Mouse (Mus musculus) neural tube, embryonic 15.5 days (tissue): ENCODE measurements around the gene Gm5662. TPM values are rescaled to one million over a fixed set of nuclear protein-coding genes. Genes with fewer than 3 reads are reported as not detected.
"Not testable (repeated sequence)": the region's sequence is repeated elsewhere in the genome, so short reads cannot be mapped to it uniquely, and the experiment has no call there.

Experiments
- ATAC-seq: fragments of 200-750 bp; cut with Nextera tagmentation; 2 replicates; pipeline ENCODE4 v1.8.0; 2017; ENCODE audit warnings: mild to moderate bottlenecking, moderate TSS enrichment, moderate library complexity; ENCODE audit not compliant: low FRiP score
- H3K27ac ChIP-seq: fragments of 300-500 bp; sonication (generic); replicated peaks from 2 replicates; pipeline ENCODE4 v1.5.1; 2015; ENCODE audit warnings: mild to moderate bottlenecking, inconsistent platforms
- H3K27me3 ChIP-seq: fragments of 300-500 bp; sonication (generic); replicated peaks from 2 replicates; pipeline ENCODE4 v1.6.1; 2015; ENCODE audit warnings: inconsistent platforms
- H3K36me3 ChIP-seq: fragments of 300-500 bp; sonication (generic); 2 replicates; pipeline ENCODE4 v1.6.1; 2015; ENCODE audit warnings: inconsistent platforms
- H3K4me1 ChIP-seq: fragments of 300-500 bp; sonication (generic); 2 replicates; pipeline ENCODE4 v1.6.1; 2015; ENCODE audit warnings: inconsistent platforms
- H3K4me2 ChIP-seq: fragments of 300-500 bp; sonication (generic); 2 replicates; pipeline ENCODE4 v1.6.1; 2015; ENCODE audit warnings: inconsistent platforms, mild to moderate bottlenecking, moderate library complexity
- H3K4me3 ChIP-seq: fragments of 300-500 bp; sonication (generic); replicated peaks from 2 replicates; pipeline ENCODE4 v1.5.1; 2015; ENCODE audit warnings: mild to moderate bottlenecking, inconsistent platforms
- H3K9ac ChIP-seq: fragments of 300-500 bp; sonication (generic); replicated peaks from 2 replicates; pipeline ENCODE4 v1.6.1; 2015; ENCODE audit warnings: mild to moderate bottlenecking, inconsistent platforms
- H3K9me3 ChIP-seq: fragments of 300-500 bp; sonication (generic); replicated peaks from 2 replicates; pipeline ENCODE4 v1.6.1; 2016; ENCODE audit warnings: inconsistent platforms
- WGBS: fragments of 180-500 bp; shearing (Covaris S2); methylation state at CpG from one replicate; pipeline ENCODE4 v1.1.7; 2015; ENCODE audit warnings: mixed read lengths; 5-methylcytosine and 5-hydroxymethylcytosine counted together
- polyA plus RNA-seq: library from polyadenylated mRNA; unstranded; fragments of >200 nt; fragmentation: Nextera tagmentation; extraction: Ambion mirVana; gene quantifications from 2 replicates; pipeline ENCODE4 v1.2.1, GENCODE M21; 2015

Gene Gm5662
- polyA plus RNA-seq, result not detected in 2 replicates

DNA sequence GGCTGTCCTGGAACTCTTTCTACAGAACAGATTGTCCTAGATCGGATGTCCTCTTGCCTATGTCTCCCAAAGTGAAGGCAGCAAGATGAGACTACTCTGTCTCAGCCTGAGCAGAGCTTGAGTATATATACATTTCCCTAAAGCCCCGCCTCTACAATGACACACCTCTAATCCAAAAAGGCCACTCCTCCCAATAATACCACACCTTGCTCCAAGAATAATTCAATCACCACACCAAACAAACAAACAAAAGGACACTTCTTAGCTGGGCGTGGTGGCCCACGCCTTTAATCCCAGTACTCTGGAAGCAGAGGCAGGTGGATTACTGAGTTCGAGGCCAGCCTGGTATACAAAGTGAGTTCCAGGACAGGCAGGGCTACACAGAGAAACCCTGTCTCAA, at the start of gene Gm5662:
Gene Gm5662, minus strand, starts transcription at position 101 of the 400 bp plus-strand sequence.
- H3K36me3 ChIP-seq, ATAC-seq, H3K27me3 ChIP-seq, H3K9me3 ChIP-seq, H3K9ac ChIP-seq, H3K4me2 ChIP-seq, H3K4me3 ChIP-seq, H3K4me1 ChIP-seq, H3K27ac ChIP-seq: not testable (repeated sequence)
- whole genome bisulfite sequencing, result 92% methylated on average over 5 of the region's 5 CpGs

DNA sequence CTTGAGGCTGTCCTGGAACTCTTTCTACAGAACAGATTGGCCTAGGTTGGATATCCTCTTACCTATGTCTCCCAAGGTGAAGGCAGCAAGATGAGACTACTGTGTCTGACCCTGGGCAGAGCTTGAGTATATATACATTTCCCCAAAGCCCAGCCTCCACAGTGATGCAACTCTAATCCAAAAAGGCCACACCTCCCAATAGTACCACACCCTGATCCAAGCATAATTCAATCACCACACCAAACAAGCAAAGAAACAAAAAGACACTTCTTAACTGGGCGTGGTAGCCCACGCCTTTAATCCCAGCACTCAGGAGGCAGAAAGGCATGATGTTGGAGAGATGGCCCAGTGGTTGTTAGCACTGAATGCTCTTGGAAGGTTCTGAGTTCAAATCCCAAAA, 49.6 kb upstream of the Gm5662 start, which contains the start of gene Gm5039:
Gene Gm5039, minus strand, starts transcription at position 101 of the 400 bp plus-strand sequence.
- not testable (repeated sequence) for H3K4me3 ChIP-seq, ATAC-seq, H3K36me3 ChIP-seq, H3K4me1 ChIP-seq, H3K9ac ChIP-seq, H3K4me2 ChIP-seq, H3K27ac ChIP-seq, H3K9me3 ChIP-seq, H3K27me3 ChIP-seq
- 96% methylated on average over 2 of the region's 2 CpGs for WGBS

- H3K36me3 ChIP-seq, result no peaks in the 10 kb centered on the region
- H3K4me2 ChIP-seq, result no peak overlapping the region
- 87% methylated on average over 3 of the region's 3 CpGs for WGBS
- no peaks in the 10 kb centered on the region for H3K27me3 ChIP-seq
- no peaks in the 10 kb centered on the region for H3K9me3 ChIP-seq
- H3K4me1 ChIP-seq, result no peaks in the 10 kb centered on the region
- no peak overlapping the region for H3K4me3 ChIP-seq
- H3K9ac ChIP-seq, result no peak overlapping the region
- ATAC-seq, result no peak
- H3K27ac ChIP-seq, result no peak overlapping the region
These were observed 40.3 kb upstream of the Gm5662 start for GRCm38 (mm10) chr12:88314556-88314955.

- H3K27me3 ChIP-seq, H3K9me3 ChIP-seq, H3K4me1 ChIP-seq, H3K4me3 ChIP-seq, ATAC-seq, H3K27ac ChIP-seq, H3K4me2 ChIP-seq, H3K36me3 ChIP-seq, H3K9ac ChIP-seq: not testable (repeated sequence)
- 84% methylated on average over 2 of the region's 2 CpGs for WGBS
These were observed 22.9 kb upstream of the Gm5662 start for GRCm38 (mm10) chr12:88297171-88297570.

DNA sequence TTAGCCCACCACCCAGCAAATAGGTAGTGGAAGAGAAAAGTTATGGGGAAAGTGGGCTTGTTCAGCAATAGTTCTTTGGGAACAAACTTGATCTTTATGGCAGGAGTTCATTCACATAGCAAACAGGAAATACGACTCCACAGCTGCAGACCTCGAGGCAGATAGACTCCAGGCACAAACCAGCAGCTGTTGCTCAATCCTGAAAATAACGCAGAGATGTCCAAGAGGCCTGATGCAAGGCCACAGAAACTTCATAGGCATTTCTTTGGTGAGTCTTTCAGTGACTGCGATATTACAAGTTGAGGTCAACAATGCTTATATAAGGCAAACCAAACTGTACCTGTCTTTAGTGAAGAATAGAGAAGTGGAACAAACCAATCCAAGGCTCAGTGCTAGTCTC, 18.8 kb upstream of the Gm5662 start:
- not testable (repeated sequence) for H3K27ac ChIP-seq, H3K27me3 ChIP-seq, H3K4me2 ChIP-seq, H3K4me3 ChIP-seq, H3K4me1 ChIP-seq, H3K9ac ChIP-seq, ATAC-seq, H3K9me3 ChIP-seq, H3K36me3 ChIP-seq
- 77% methylated on average over 4 of the region's 4 CpGs for WGBS

- ATAC-seq, H3K4me2 ChIP-seq, H3K4me3 ChIP-seq, H3K36me3 ChIP-seq, H3K27ac ChIP-seq, H3K9ac ChIP-seq, H3K27me3 ChIP-seq, H3K9me3 ChIP-seq, H3K4me1 ChIP-seq: not testable (repeated sequence)
- 88% methylated on average over 5 of the region's 5 CpGs for WGBS
These were observed 10.9 kb upstream of the Gm5662 start for GRCm38 (mm10) chr12:88285224-88285623.

- Histone ChIP-seq H3K9me3 (0 out of 2 replicates have a peak, but pooled peaks cover 3% of the 10 kb centered on the region), H3K27me3 (no peaks in the 10 kb centered on the region), H3K9ac (no peak overlapping the region), H3K4me3 (no peak overlapping the region), H3K4me2 (no peak overlapping the region), H3K4me1 (no peaks in the 10 kb centered on the region), H3K27ac (no peak overlapping the region), H3K36me3 (no peaks in the 10 kb centered on the region)
- ATAC-seq, result no peak
- WGBS, result 54% methylated on average over 1 of the region's 1 CpGs
These were observed 17.1 kb downstream of the Gm5662 start for GRCm38 (mm10) chr12:88257241-88257640.

DNA sequence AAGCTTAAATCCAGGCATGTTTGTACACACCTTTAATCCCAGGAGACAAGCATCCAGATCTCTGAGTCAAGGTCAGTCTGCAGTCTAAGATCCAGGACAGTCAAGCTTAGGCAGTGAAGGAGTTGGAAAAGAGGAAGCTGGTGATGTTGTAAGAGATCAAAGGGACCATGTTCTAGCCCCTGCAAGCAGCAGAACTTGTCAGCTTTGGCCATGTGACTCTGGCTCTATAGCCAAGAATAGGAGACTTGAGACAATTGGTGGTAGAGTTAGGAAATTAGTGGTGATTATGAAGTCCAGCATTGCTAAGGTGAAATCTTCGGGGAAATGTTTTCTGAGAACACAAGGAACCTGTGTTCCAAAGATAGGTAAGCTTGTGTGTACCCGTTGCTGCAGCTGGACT, 18.4 kb downstream of the Gm5662 start:
- H3K4me2 ChIP-seq, H3K9me3 ChIP-seq, H3K9ac ChIP-seq, H3K27ac ChIP-seq, H3K4me3 ChIP-seq, H3K36me3 ChIP-seq, H3K4me1 ChIP-seq, H3K27me3 ChIP-seq, ATAC-seq: not testable (repeated sequence)
- WGBS, result 70% methylated on average over 2 of the region's 2 CpGs

GRCm38 (mm10) chr12:88250000-88250399, 24.3 kb downstream of the Gm5662 start, which contains the start of gene Gm8332:
Gene Gm8332 (minus strand): TSS chr12:88250100.
- not testable (repeated sequence) for H3K9ac ChIP-seq, H3K4me2 ChIP-seq, H3K4me3 ChIP-seq, H3K36me3 ChIP-seq, H3K9me3 ChIP-seq, H3K27me3 ChIP-seq, ATAC-seq, H3K4me1 ChIP-seq, H3K27ac ChIP-seq
- 52% methylated on average over 1 of the region's 2 CpGs for WGBS

- ATAC-seq, H3K27ac ChIP-seq, H3K27me3 ChIP-seq, H3K36me3 ChIP-seq, H3K9me3 ChIP-seq, H3K4me3 ChIP-seq, H3K9ac ChIP-seq, H3K4me1 ChIP-seq, H3K4me2 ChIP-seq: not testable (repeated sequence)
These were observed 28.5 kb downstream of the Gm5662 start for GRCm38 (mm10) chr12:88245786-88246185.

GRCm38 (mm10) chr12:88242940-88243339, 31.4 kb downstream of the Gm5662 start:
- WGBS, result 53% methylated on average over 1 of the region's 1 CpGs
- not testable (repeated sequence) for H3K4me3 ChIP-seq, ATAC-seq

More at GRCm38 (mm10) chr12:88242940-88243339, 31.4 kb downstream of the Gm5662 start:
- H3K36me3 ChIP-seq, H3K27ac ChIP-seq, H3K4me2 ChIP-seq, H3K9ac ChIP-seq, H3K4me1 ChIP-seq, H3K27me3 ChIP-seq, H3K9me3 ChIP-seq: not testable (repeated sequence)
